Mouse (Mus musculus) hindbrain, embryonic 14.5 days (tissue): ENCODE results near the gene Cnot10. TPM values are rescaled to one million over a fixed set of nuclear protein-coding genes. Genes with fewer than 3 reads are reported as not detected.
"Not testable (repeated sequence)": the region's sequence is repeated elsewhere in the genome, so short reads cannot be mapped to it uniquely, and the experiment has no call there.

ENCODE experiments used
- ATAC-seq: fragments of 200-750 bp; cut with Nextera tagmentation; 2 replicates; pipeline ENCODE4 v1.8.0; 2017; ENCODE audit warnings: moderate number of reproducible peaks, mild to moderate bottlenecking, moderate TSS enrichment, moderate library complexity; ENCODE audit not compliant: low FRiP score
- DNase-seq: peaks from one replicate; pipeline ENCODE4 v3.0.0-alpha.2; 2015; ENCODE audit warnings: low spot score
- H3K27ac ChIP-seq: fragments of 300-500 bp; sonication (generic); 2 replicates; pipeline ENCODE4 v1.5.1; 2014; ENCODE audit warnings: mild to moderate bottlenecking, moderate library complexity
- H3K27me3 ChIP-seq: fragments of 300-500 bp; sonication (generic); 2 replicates; pipeline ENCODE4 v1.6.1; 2014; ENCODE audit warnings: mild to moderate bottlenecking, low read length, mixed read lengths; ENCODE audit not compliant: control insufficient read depth, insufficient read depth
- H3K36me3 ChIP-seq: fragments of 300-500 bp; sonication (generic); replicated peaks from 2 replicates; pipeline ENCODE4 v1.6.1; 2014; ENCODE audit not compliant: control insufficient read depth, insufficient read depth
- H3K4me1 ChIP-seq: fragments of 300-500 bp; sonication (generic); replicated peaks from 2 replicates; pipeline ENCODE4 v1.6.1; 2014; ENCODE audit warnings: antibody characterized with exemption, low read length, mixed read lengths; ENCODE audit not compliant: control insufficient read depth, insufficient read depth
- H3K4me2 ChIP-seq: fragments of 300-500 bp; sonication (generic); replicated peaks from 2 replicates; pipeline ENCODE4 v1.6.1; 2014; ENCODE audit warnings: mild to moderate bottlenecking, moderate library complexity
- H3K4me3 ChIP-seq: fragments of 300-500 bp; sonication (generic); replicated peaks from 2 replicates; pipeline ENCODE4 v1.5.1; 2014; ENCODE audit warnings: mild to moderate bottlenecking, low read length
- H3K9ac ChIP-seq: fragments of 300-500 bp; sonication (generic); 2 replicates; pipeline ENCODE4 v1.6.1; 2014
- H3K9me3 ChIP-seq: fragments of 300-500 bp; sonication (generic); 2 replicates; pipeline ENCODE4 v1.6.1; 2016; ENCODE audit warnings: low read length; ENCODE audit not compliant: control insufficient read depth
- WGBS: fragments of 180-500 bp; shearing (Covaris S2); extraction: QIAGEN DNeasy Blood & Tissue Kit; methylation state at CpG from one replicate; pipeline ENCODE4 v1.1.7; 2014; 5-methylcytosine and 5-hydroxymethylcytosine counted together
- polyA plus RNA-seq: library from polyadenylated mRNA; unstranded; fragments of >200 nt; fragmentation: Nextera tagmentation; extraction: Ambion mirVana; gene quantifications from 2 replicates; pipeline ENCODE4 v1.2.1, GENCODE M21; 2014

The Cnot10 gene
- polyA plus RNA-seq, 1 experiment from 2014 or later = 51.2 TPM

DNA sequence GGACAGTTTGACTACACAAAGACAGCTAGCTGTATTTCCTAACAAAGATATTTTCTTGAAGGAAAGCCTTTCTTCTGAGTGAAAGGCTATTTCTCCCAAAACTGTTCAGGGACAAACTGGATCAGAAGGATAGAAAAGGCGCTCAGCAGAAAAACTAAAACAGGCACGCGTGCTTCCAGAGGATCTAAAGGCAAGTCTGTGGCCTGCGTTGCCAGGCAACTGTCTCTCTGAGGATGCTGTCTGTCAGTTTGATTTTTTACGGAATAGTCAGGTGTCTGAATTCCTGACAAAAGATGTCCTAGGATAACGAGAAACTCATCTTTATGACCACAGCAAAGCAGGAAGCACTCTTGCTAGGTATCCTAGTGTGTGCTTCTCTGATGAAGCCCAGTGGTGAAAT is 20.5 kb upstream of the Cnot10 start:
- Histone ChIP-seq H3K9ac (no peak overlapping the region), H3K27me3 (no peaks in the 10 kb centered on the region), H3K4me1 (no peaks in the 10 kb centered on the region; the same call in none of the 2 replicates), H3K36me3 (no peaks in the 10 kb centered on the region), H3K9me3 (no peaks in the 10 kb centered on the region), H3K27ac (peak overlapping the region; percentile 66), H3K4me2 (no peak overlapping the region), H3K4me3 (no peak overlapping the region)
- no peak for DNase-seq
- no peak for ATAC-seq
- 64% methylated on average over 6 of the region's 6 CpGs for WGBS

DNA sequence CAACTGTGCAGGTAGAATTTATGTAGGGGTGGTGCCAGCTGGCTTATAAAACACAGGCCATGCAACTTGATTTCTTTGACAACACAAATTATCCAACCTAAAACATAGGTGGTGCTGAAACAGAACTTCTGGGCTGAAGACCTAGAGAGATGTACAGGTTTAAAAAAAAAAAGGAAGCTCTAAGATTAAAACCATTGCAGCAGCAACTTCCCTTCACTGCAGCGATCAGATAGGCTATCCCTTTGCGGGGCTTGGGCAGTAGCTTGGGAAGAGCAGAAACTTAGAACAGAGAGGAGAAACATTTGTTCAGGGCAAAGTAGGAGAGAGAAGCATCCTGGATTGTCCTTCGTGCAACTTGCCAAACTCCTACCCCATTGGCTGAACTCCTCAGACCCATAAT is 16.7 kb upstream of the Cnot10 start:
- no peak overlapping the region for H3K9ac ChIP-seq
- H3K9me3 ChIP-seq = no peaks in the 10 kb centered on the region
- DNase-seq = no peak
- H3K4me3 ChIP-seq = no peak overlapping the region
- no peaks in the 10 kb centered on the region; the same call in none of the 2 replicates for H3K4me1 ChIP-seq
- no peaks in the 10 kb centered on the region for H3K27me3 ChIP-seq
- H3K4me2 ChIP-seq = no peak overlapping the region
- no peak for ATAC-seq
- no peak overlapping the region for H3K27ac ChIP-seq
- 92% methylated on average over 3 of the region's 3 CpGs for WGBS
- no peaks in the 10 kb centered on the region for H3K36me3 ChIP-seq

DNA sequence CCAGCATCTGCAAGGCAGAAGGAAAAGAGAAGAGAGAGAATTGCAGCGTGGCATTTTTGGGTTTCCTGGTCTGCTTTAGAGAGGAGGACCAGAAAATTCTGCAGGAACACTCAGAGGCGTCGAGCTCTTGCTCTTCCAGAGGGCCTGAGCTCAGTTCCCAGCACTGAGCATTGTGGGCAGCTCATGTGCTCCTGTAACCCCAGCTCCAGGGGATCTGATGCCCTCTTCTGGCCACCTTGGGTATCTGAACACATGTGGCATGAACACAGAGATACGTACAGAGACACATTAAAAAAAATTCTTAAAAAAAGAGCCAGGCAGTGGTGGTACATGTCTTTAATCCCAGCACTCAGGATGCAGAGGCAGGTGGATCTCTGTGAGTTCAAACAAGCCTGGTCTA is 15.4 kb upstream of the Cnot10 start:
- ATAC-seq (no peak), DNase-seq (no peak)
- no peak overlapping the region for H3K9ac ChIP-seq
- 93% methylated on average over 4 of the region's 4 CpGs for WGBS
- no peaks in the 10 kb centered on the region for H3K36me3 ChIP-seq
- no peak overlapping the region for H3K4me3 ChIP-seq
- no peaks in the 10 kb centered on the region for H3K27me3 ChIP-seq
- H3K4me2 ChIP-seq = no peak overlapping the region
- H3K9me3 ChIP-seq = no peaks in the 10 kb centered on the region
- H3K4me1 ChIP-seq = no peaks in the 10 kb centered on the region
- H3K27ac ChIP-seq = no peak overlapping the region

DNA sequence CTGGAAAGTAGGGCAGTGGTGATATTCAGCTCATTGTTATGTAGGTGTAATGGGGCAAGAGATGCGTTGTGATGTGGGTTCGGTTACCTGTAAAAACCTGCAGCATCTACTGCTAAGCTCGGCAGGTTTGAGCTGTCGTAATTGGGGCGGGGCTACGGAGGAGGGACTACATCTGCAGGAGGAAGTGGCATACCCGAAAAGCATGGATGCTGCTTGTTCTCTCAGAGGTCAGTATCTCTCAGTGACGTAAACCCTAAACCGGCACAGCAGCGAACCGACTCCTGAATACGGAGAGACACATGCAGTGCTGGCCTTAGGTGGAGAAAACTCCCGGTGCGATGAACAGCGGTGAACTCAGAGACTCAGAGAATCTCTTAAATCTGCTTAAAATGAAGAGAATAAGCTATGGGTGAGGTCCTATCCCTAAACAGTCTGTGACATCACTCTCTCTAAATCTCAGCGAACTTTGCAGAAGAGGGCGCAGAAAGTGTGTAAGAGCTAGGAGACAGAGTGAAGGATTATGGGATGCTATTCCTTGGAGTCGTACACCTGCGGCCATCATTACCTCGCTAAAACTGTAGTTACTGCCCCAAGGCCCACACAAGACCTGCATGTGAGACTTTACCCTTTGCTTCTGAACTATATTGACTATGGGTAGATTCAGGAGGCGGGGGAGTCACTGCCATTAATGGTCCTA is 11.1 kb upstream of the Cnot10 start:
- no peak overlapping the region for H3K27ac ChIP-seq
- DNase-seq (no peak), ATAC-seq (no peak)
- H3K4me1 ChIP-seq = no peaks in the 10 kb centered on the region
- H3K9me3 ChIP-seq = no peaks in the 10 kb centered on the region
- 65% methylated on average over 21 of the region's 21 CpGs for WGBS
- H3K36me3 ChIP-seq = no peaks in the 10 kb centered on the region
- no peak overlapping the region for H3K4me3 ChIP-seq
- H3K9ac ChIP-seq = no peak overlapping the region
- H3K4me2 ChIP-seq = no peak overlapping the region
- H3K27me3 ChIP-seq = no peaks in the 10 kb centered on the region

DNA sequence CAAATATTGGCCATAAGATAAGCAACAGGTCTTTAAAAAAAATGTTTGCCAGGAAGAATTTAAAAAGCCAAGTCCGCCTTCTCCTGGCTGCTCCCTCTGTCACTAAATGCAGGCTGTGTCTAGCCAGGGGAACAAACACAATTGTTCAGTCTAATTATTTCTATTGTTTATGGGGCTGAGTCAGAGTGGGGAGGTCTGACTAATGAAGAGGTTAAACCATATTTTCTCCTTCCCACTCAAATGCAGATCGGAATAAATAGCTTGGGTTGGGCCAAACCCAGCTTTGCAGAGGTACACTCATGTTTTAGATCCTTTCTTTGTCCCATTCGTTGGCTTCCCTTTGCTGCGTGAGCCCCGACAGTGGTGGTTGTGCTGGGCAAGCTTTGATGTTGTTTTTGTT is 9.4 kb upstream of the Cnot10 start:
- Histone ChIP-seq H3K27me3 (no peaks in the 10 kb centered on the region), H3K4me2 (no peak overlapping the region), H3K36me3 (no peaks in the 10 kb centered on the region), H3K9ac (no peak overlapping the region), H3K9me3 (no peaks in the 10 kb centered on the region), H3K4me1 (no peaks in the 10 kb centered on the region), H3K4me3 (no peak overlapping the region), H3K27ac (no peak overlapping the region)
- DNase-seq = no peak
- no peak for ATAC-seq
- WGBS = 81% methylated on average over 5 of the region's 5 CpGs

DNA sequence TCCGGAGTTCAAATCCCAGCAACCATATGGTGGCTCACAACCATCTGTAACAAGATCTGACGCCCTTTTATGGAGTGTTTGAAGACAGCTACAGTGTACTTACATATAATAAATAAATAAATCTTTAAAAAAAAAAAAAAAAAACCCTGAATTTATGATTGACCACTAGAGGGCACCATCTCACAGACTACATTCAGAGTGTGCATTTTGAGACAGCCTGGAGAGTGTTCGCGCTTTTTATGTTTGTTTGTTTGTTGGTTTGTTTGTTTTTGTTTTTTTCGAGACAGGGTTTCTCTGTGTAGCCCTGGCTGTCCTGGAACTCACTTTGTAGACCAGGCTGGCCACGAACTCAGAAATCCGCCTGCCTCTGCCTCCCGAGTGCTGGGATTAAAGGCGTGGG is 8.5 kb upstream of the Cnot10 start:
- H3K9me3 ChIP-seq, H3K9ac ChIP-seq, H3K4me1 ChIP-seq, H3K27ac ChIP-seq, H3K36me3 ChIP-seq, H3K27me3 ChIP-seq, ATAC-seq, H3K4me3 ChIP-seq, H3K4me2 ChIP-seq: not testable (repeated sequence)
- peak; percentile 72 for DNase-seq
- WGBS = 54% methylated on average over 8 of the region's 9 CpGs

DNA sequence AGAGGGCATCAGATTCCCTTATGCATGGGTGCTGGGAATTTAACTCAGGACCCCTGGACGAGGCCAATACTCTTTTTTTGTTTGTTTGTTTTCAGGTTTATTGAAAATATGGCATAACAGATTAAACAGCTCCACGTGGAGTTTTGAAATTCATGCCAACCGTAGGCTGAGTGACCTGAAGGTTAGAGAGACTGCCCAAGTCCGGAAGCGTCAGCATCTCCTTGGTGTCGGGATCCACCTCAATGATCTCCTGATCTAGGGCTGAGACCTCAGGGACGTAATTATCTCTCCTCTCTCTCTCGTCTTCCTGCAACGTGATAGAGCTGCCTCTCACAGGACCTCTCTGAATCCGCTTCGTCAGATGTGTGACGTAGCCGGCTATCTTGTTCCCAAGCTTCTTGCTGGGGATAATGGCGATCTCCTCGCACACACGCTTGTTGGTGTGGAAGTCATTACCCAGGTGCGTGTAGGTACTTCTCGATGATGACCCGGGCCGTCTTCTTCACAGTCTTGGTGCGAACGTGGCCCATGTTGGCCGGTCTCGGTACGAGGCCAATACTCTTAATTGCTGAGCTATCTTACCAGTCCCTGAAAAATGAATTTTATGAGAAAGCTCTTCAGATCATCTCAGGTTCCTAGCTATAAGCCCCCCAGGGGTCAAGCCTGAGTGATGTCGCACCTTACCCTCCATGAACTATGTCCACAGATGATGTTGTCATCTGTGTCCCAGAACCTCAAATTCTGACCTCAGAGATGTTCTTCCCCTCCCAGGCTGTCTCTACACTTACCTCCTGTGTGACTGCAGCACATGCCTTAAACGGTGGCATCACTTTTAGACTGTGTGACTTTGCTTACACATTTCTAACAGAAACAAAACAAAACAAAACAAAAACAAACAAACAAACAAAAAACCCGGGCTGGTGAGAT is 7.8 kb upstream of the Cnot10 start:
- ATAC-seq (no peak), DNase-seq (no peak)
- no peaks in the 10 kb centered on the region for H3K4me1 ChIP-seq
- no peaks in the 10 kb centered on the region for H3K9me3 ChIP-seq
- no peaks in the 10 kb centered on the region for H3K36me3 ChIP-seq
- no peak overlapping the region for H3K4me2 ChIP-seq
- WGBS = 83% methylated on average over 28 of the region's 28 CpGs
- H3K27ac ChIP-seq = no peak overlapping the region
- peaks cover 15% of the 10 kb centered on the region for H3K27me3 ChIP-seq
- H3K9ac ChIP-seq = no peak overlapping the region
- no peak overlapping the region for H3K4me3 ChIP-seq

DNA sequence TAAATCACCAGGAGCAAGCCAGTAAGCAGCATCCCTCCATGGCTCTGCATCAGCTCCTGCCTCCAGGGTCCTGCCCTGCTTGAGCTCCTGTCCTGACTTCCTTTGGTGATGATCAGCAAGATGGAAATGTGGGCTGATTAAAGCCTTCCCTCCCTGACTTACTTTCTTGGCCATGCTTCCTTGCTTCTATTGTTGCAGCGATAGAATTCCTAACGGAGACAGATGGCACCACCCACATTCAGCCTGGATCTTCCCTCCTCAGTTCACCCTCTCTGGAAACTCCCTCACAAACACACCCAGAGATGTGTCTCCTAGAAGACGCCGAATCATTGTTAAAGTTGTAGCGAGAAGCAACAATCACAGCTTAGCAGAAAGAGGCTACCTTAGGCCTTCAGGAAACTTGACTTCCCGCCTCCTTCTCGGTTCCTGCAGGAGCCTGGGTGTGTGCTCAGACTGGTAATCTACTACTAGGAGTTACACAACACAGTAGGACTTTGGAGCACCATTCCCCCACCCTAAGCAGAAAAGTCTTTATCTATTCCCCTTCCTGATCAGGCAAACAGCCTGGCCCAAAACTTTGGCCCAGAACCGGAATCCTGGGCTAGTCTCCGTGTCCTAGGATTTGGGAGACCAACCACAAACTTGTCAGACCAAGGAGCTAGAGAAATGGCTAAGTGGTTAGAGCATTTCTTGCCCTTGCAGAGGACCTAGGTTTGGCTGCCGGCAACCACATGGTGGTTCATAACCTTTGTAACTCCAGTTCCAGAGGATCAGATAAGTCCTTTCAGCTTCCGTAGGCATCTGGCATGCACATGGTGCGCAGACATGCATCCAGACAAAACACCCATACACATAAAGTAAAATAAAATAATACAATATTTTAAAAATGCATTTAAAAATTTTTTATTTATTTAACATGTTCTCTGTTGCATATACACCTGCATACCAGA is 6.8 kb upstream of the Cnot10 start:
- Histone ChIP-seq H3K4me2 (no peak overlapping the region), H3K27me3 (peaks cover 19% of the 10 kb centered on the region), H3K4me1 (no peaks in the 10 kb centered on the region), H3K36me3 (no peaks in the 10 kb centered on the region), H3K9me3 (no peaks in the 10 kb centered on the region), H3K27ac (no peak overlapping the region), H3K4me3 (no peak overlapping the region), H3K9ac (no peak overlapping the region)
- ATAC-seq (no peak), DNase-seq (no peak)
- 92% methylated on average over 12 of the region's 12 CpGs for WGBS
